Mouse (Mus musculus) liver, adult 2 months (tissue): Measurements from ENCODE around the gene Gm10408. TPM values are rescaled to one million over a fixed set of nuclear protein-coding genes. Genes with fewer than 3 reads are reported as not detected.
"Not testable (repeated sequence)": the region's sequence is repeated elsewhere in the genome, so short reads cannot be mapped to it uniquely, and the experiment has no call there.

ENCODE experiments used
- DNase-seq: peaks from one replicate; pipeline ENCODE4 v3.0.0-alpha.2; 2011; ENCODE audit warnings: low read depth, low spot score; ENCODE audit errors: extremely low read depth
- H3K27ac ChIP-seq: fragments of 200-500 bp; replicated peaks from 2 replicates; pipeline ENCODE4 v1.5.1; 2012; ENCODE audit warnings: low read depth, mild to moderate bottlenecking, control low read depth, inconsistent platforms, low read length; ENCODE audit not compliant: insufficient read depth
- H3K27me3 ChIP-seq: fragments of 200-500 bp; 2 replicates; pipeline ENCODE4 v1.6.1; 2012; ENCODE audit warnings: mild to moderate bottlenecking, moderate library complexity, low read length, inconsistent platforms; ENCODE audit not compliant: control insufficient read depth, insufficient read depth
- H3K36me3 ChIP-seq: fragments of 200-500 bp; 2 replicates; pipeline ENCODE4 v1.6.1; 2012; ENCODE audit warnings: low read length, inconsistent platforms; ENCODE audit not compliant: control insufficient read depth, insufficient read depth
- H3K4me1 ChIP-seq: fragments of 200-500 bp; 2 replicates; pipeline ENCODE4 v1.6.1; 2011; ENCODE audit warnings: low read length; ENCODE audit not compliant: control insufficient read depth, insufficient read depth
- H3K4me3 ChIP-seq: fragments of 200-500 bp; 2 replicates; pipeline ENCODE4 v1.5.1; 2011; ENCODE audit warnings: low read depth, mild to moderate bottlenecking, control low read depth, low read length, moderate library complexity; ENCODE audit not compliant: insufficient read depth
- H3K79me2 ChIP-seq: fragments of 200-500 bp; 2 replicates; pipeline ENCODE4 v1.6.1; 2012; ENCODE audit warnings: inconsistent platforms, mild to moderate bottlenecking, low read length, moderate library complexity; ENCODE audit not compliant: control insufficient read depth, insufficient read depth
- H3K9ac ChIP-seq: fragments of 200-500 bp; 2 replicates; pipeline ENCODE4 v1.6.1; 2012; ENCODE audit warnings: low read depth, mild to moderate bottlenecking, control low read depth, inconsistent platforms, low read length
- WGBS: fragments of 180-500 bp; shearing (Covaris S2); methylation state at CpG from one replicate; pipeline ENCODE4 v1.1.7; 2018; 5-methylcytosine and 5-hydroxymethylcytosine counted together
- polyA plus RNA-seq: library from polyadenylated mRNA; depleted of rRNA; stranded (reverse); fragments of >200 nt; gene quantifications from 2 replicates; pipeline ENCODE4 v1.2.3, GENCODE M21; 2012; rRNA removed
- total RNA-seq: library from RNA; depleted of rRNA; stranded (reverse); fragments of >200 nt; gene quantifications from 2 replicates; pipeline ENCODE4 v1.2.3, GENCODE M21; 2014; rRNA removed

Gm10408 gene
- not detected in 2 replicates for total RNA-seq
- polyA plus RNA-seq, result not detected in 2 replicates

DNA sequence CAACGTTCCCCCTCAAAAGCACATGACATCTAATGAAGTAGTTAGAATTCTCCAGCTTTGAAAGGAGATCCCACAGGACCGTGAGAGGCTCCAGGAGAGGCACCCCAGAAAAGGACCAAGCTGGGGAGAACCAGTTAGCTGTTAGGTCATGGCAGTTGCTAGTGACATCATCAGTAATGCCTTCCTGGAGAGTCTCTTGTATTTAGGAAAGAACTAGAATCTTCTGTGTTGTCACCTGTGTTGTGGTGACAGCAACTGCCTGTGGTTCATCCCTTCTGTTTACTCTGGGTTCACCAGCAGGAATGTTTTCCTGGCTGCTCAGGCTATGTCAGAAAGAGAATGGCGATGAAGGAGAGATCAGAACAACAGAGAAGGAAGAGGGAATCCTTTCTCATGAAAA lies at the start of gene Gm10408:
Gm10408 (plus strand) TSS at position 301 of the 400 bp plus-strand sequence.
- DNase-seq, H3K79me2 ChIP-seq, H3K4me1 ChIP-seq, H3K27me3 ChIP-seq, H3K27ac ChIP-seq, H3K9ac ChIP-seq, H3K36me3 ChIP-seq, H3K4me3 ChIP-seq: not testable (repeated sequence)
- WGBS, result no CpG with 5 or more reads among the region's 3 CpGs

GRCm38 (mm10) chr14:3412314-3412713 lies 36.9 kb upstream of the Gm10408 start, which contains the start of gene Gm10409:
Gm10409 (plus strand) TSS chr14:3412614.
- not testable (repeated sequence) for DNase-seq, H3K27ac ChIP-seq, H3K4me1 ChIP-seq, H3K4me3 ChIP-seq, H3K79me2 ChIP-seq, H3K36me3 ChIP-seq, H3K9ac ChIP-seq, H3K27me3 ChIP-seq
- no CpG with 5 or more reads among the region's 32 CpGs for WGBS

DNA sequence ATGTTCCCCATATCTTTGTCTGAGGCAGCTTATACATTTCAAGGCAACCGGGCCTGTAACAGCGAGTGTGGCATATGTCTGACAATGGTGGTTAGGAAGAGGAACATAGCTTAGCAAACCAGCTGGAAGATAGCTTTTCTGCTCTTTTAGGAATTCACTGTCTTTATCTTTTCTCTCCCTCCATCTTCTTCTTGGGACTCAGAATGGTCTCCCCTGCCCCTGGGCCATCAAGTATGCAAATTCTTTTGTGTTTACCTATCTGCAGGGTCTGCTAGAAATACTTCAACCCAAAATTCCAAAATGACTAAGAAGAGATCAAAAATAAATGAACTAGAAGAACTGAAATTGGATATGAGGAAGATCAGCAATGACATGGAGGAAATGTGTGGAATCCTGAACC lies 21.4 kb upstream of the Gm10408 start, which contains the start of gene Gm3005:
Gm3005 (plus strand) TSS at position 301 of the 400 bp plus-strand sequence.
- H3K4me1 ChIP-seq, H3K27ac ChIP-seq, H3K9ac ChIP-seq, H3K27me3 ChIP-seq, H3K4me3 ChIP-seq, H3K36me3 ChIP-seq, H3K79me2 ChIP-seq, DNase-seq: not testable (repeated sequence)
- no CpG with 5 or more reads among the region's 2 CpGs for WGBS

Other genes starting within 250 kb of the Gm10408 start
- gene D830030K20Rik, start 240.9 kb upstream of the Gm10408 start, total RNA-seq, result not detected in 2 replicates
- 0.05 TPM in 1 of 2 replicates, not detected in the other for gene D830030K20Rik, start 240.9 kb upstream of the Gm10408 start, polyA plus RNA-seq
- gene Gm2956, start 116.8 kb upstream of the Gm10408 start, total RNA-seq, result not detected in 2 replicates
- not detected in 2 replicates for gene Gm2956, start 116.8 kb upstream of the Gm10408 start, polyA plus RNA-seq
- not detected in 2 replicates for gene Gm10413, start 54.3 kb upstream of the Gm10408 start, total RNA-seq
- not detected in 2 replicates for gene Gm10413, start 54.3 kb upstream of the Gm10408 start, polyA plus RNA-seq
- gene Gm10409, start 36.8 kb upstream of the Gm10408 start, total RNA-seq, result not detected in 2 replicates
- gene Gm10409, start 36.8 kb upstream of the Gm10408 start, polyA plus RNA-seq, result not detected in 2 replicates
- gene Gm3005, start 21.3 kb upstream of the Gm10408 start, total RNA-seq, result not detected in 2 replicates
- not detected in 2 replicates for gene Gm3005, start 21.3 kb upstream of the Gm10408 start, polyA plus RNA-seq
- not detected in 2 replicates for gene Gm3012, start 185.1 kb downstream of the Gm10408 start, total RNA-seq
- not detected in 2 replicates for gene Gm3012, start 185.1 kb downstream of the Gm10408 start, polyA plus RNA-seq
- not detected in 2 replicates for gene Gm3020, start 202.7 kb downstream of the Gm10408 start, total RNA-seq
- gene Gm3020, start 202.7 kb downstream of the Gm10408 start, polyA plus RNA-seq, result not detected in 2 replicates
- not detected in 2 replicates for gene Gm3043, start 239.4 kb downstream of the Gm10408 start, total RNA-seq
- not detected in 2 replicates for gene Gm3043, start 239.4 kb downstream of the Gm10408 start, polyA plus RNA-seq